Mouse (Mus musculus) gastrocnemius, postnatal 25 days (tissue): ENCODE measurements around the gene Gm5426. TPM values are rescaled to one million over a fixed set of nuclear protein-coding genes. Genes with fewer than 3 reads are reported as not detected.

Source experiments
- microRNA-seq, 2 experiments: library from miRNA; unstranded; fragments of <30 nt; microRNA quantifications; one replicate each; pipeline ENCODE4 v1.2.0; 2021; ENCODE audit warnings: borderline replicate concordance in 2 of 2
- total RNA-seq, 2 experiments: library from RNA; stranded (reverse); gene quantifications; 1 replicate in 1 of 2; 2 replicates in 1 of 2; pipeline ENCODE4 v1.2.3; 2021

The Gm5426 gene
- total RNA-seq, 2 experiments from 2014 or later = not detected

Small RNA genes lying within 50 kb of the gene (microRNA-seq; reads per million reads assigned to microRNA genes)
- 0 reads per million in 2 experiments for gene Gm22913

Other genes with a start within 250 kb of the Gm5426 start
- 10 to 100 TPM; 19.9 to 21.1 TPM for gene Eea1, start 196.0 kb upstream of the Gm5426 start, total RNA-seq